24 mouse cellular contexts compared by ENCODE assay signal in genomic region chr2:172926311-172926710, GRCm38 (mm10). TPM values are rescaled to one million over a fixed set of nuclear protein-coding genes. Genes with fewer than 3 reads are reported as not detected.
DNase-seq lines count a peak whose midpoint lies in the region; ATAC-seq lines count a peak whose summit lies in the region.
"Had no signal": no experiment of that assay in that cellular context is flagged by ENCODE, and none has a peak within 500 bp of the region (broad histone marks: within the 10 kb centered on the region; RNA-seq: fewer than 3 reads in every experiment).

No protein-coding gene starts in this region.

- peak; percentile 36 for DNase-seq in thymus, postnatal 14 days
- DNase-seq in thymus, postnatal 25 days: no peak
- DNase-seq in R1 (ENCODE audit: low read depth, low spot score): peak; percentile 58
- DNase-seq in heart, postnatal 4 days: no peak
- DNase-seq: adrenal gland, adult 8-10 months; cerebellum, adult 2 months; cerebellum, postnatal 14 days; gastrocnemius, postnatal 14 days; kidney, adult 11 months; left cerebral cortex, postnatal 4 days; liver; lung, adult 2 months; lung, postnatal 10 days; right cerebral cortex, postnatal 4 days; thymus, adult 18-20 months; thymus, postnatal 4 days had no signal

- peak; percentile 27; the same call in 1 of the 2 replicates for ATAC-seq in megakaryocyte, adult 5-6 weeks (ENCODE audit: poor library complexity, severe bottlenecking)
- ATAC-seq in frontal cortex, adult (ENCODE audit: low TSS enrichment): no peak
- ATAC-seq: hindbrain, postnatal 0 days; midbrain, embryonic 15.5 days had no signal

RNA-seq across cellular contexts. Expression of gene Bmp7, which starts 13.8 kb away (rescaled TPM):
- total RNA-seq in megakaryocyte, adult 5-6 weeks (2015): 0.43 TPM in 1 of 2 replicates, not detected in the other
- 0.04 and 0.37 TPM in 2 replicates for total RNA-seq in megakaryocyte, adult 5-6 weeks (2017)
- total RNA-seq in heart, postnatal 4 days (2021): 10 to 100 TPM; 16.1 to 20.1 TPM
- total RNA-seq: granulocyte monocyte progenitor cell, adult 5-6 weeks had no signal

RNA-seq across cellular contexts. Expression of gene Spo11, which starts 51.2 kb away (rescaled TPM):
- 0.64 and 1.0 TPM in 2 replicates for total RNA-seq in megakaryocyte, adult 5-6 weeks (2015)
- total RNA-seq in megakaryocyte, adult 5-6 weeks (2017): 0.04 TPM in 1 of 2 replicates, not detected in the other
- not detected for total RNA-seq in heart, postnatal 4 days (2021)
- total RNA-seq: adrenal gland, adult 8-10 months; adrenal gland, postnatal 4 days; granulocyte monocyte progenitor cell, adult 5-6 weeks; heart, postnatal 25 days; layer of hippocampus, adult 18-20 months had no signal

Comparison
In these comparisons a context has a peak if more than half of its experiments do, and no peak if none do; other contexts are left out.
1. DNase-seq: peak in thymus, postnatal 14 days (single experiment) and R1 (single experiment); none in thymus, postnatal 25 days (single experiment) and heart, postnatal 4 days (single experiment).
2. RNA of gene Bmp7, which starts 13.8 kb away (total RNA-seq): 16.1 to 20.1 TPM in heart, postnatal 4 days; 0.04 to 0.43 TPM in megakaryocyte, adult 5-6 weeks; every median in the first group is over 10 times any median in the second.